Mouse (Mus musculus) cortical plate, adult 2 months (tissue): ENCODE measurements around the gene Fam241b.

Experiments used
- CTCF ChIP-seq: fragments of 200-500 bp; IDR thresholded peaks from 2 replicates; pipeline ENCODE4 v1.5.1; 2011; ENCODE audit warnings: mild to moderate bottlenecking, control low read depth, low read length; ENCODE audit not compliant: insufficient read depth; ENCODE audit errors: extremely low read depth
- POLR2A ChIP-seq: fragments of 200-500 bp; IDR thresholded peaks from 2 replicates; pipeline ENCODE4 v1.6.1; 2011; ENCODE audit warnings: mild to moderate bottlenecking, low read length, control low read depth; ENCODE audit not compliant: insufficient read depth; ENCODE audit errors: extremely low read depth

GRCm38 (mm10) chr10:62143820-62144219 is at the start of gene Fam241b:
- TF ChIP-seq POLR2A (no peak), CTCF (no peak)
